Mouse (Mus musculus): ENCODE data around the gene Serpina16.

Serpina16 gene

GRCm38 (mm10) chr12:103656848-103657626 is 18.9 kb downstream of the Serpina16 start, which contains the start of gene Serpina6:
TSS of gene Serpina6 (minus strand) at chr12:103657212.
- DNase-seq (ENCODE audit: low spot score in 2 of 2) = no peak

GRCm38 (mm10) chr12:103655123-103656044 is 20.6 kb downstream of the Serpina16 start:
- no peak for DNase-seq (ENCODE audit: low spot score in 2 of 2)

GRCm38 (mm10) chr12:103653836-103654235 is 22.1 kb downstream of the Serpina16 start:
- no peak for DNase-seq (ENCODE audit: low spot score in 2 of 2)

GRCm38 (mm10) chr12:103646314-103646713 is 29.6 kb downstream of the Serpina16 start:
- DNase-seq (ENCODE audit: low spot score in 2 of 2) = no peak

GRCm38 (mm10) chr12:103644601-103645000 is 31.3 kb downstream of the Serpina16 start:
- no peak for DNase-seq (ENCODE audit: low spot score in 2 of 2)

GRCm38 (mm10) chr12:103643818-103644217 is 32.1 kb downstream of the Serpina16 start:
- no peak for DNase-seq (ENCODE audit: low spot score in 2 of 2)

GRCm38 (mm10) chr12:103643336-103643735 is 32.6 kb downstream of the Serpina16 start:
- peak; percentile 50 to 76 for DNase-seq (ENCODE audit: low spot score in 2 of 2)

GRCm38 (mm10) chr12:103635846-103636245 is 40.1 kb downstream of the Serpina16 start:
- no peak for DNase-seq (ENCODE audit: low spot score in 2 of 2)

GRCm38 (mm10) chr12:103634430-103634829 is 41.5 kb downstream of the Serpina16 start:
- DNase-seq (ENCODE audit: low spot score in 2 of 2) = no peak

- no peak for DNase-seq (ENCODE audit: low spot score in 2 of 2)
Measured at GRCm38 (mm10) chr12:103631203-103631612, 44.7 kb downstream of the Serpina16 start, which contains the start of gene Serpina10. TSS of gene Serpina10 (minus strand) at chr12:103631444.

All from spleen, postnatal 10 days (tissue).